Comparison of ENCODE assay signal across 10 mouse cellular contexts in the genomic region with DNA sequence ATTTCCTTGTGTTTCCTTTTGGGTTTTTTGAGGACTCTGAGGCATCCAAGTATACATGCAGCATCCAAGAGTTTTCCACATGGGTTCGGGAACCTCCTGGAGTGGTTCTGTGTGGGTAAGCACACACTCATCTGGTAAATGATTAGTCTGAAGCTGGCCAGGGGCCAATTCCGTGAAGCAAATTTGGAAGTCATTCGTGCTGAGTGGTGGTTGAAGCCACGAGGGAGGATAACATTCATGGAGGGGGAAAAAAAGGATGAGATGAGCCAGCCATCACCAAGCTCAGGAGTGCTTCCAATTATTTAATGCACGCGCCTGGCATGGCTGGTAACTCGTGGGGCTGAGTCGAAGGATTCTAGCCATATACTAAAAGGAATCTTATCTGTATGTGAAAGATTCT. TPM values are rescaled to one million over a fixed set of nuclear protein-coding genes. Genes with fewer than 3 reads are reported as not detected.
DNase-seq lines count a peak whose midpoint lies in the region; ATAC-seq lines count a peak whose summit lies in the region.
"Had no signal": no experiment of that assay in that cellular context is flagged by ENCODE, and none has a peak within 500 bp of the region (broad histone marks: within the 10 kb centered on the region; RNA-seq: fewer than 3 reads in every experiment).

No protein-coding gene starts in this region.

- DNase-seq in left cerebral cortex, adult 18-20 months (ENCODE audit: low spot score in 2 of 2): peak; percentile 34 to 39
- no peak for DNase-seq in left cerebral cortex, adult 11 months (ENCODE audit: low spot score)
- DNase-seq in kidney, adult 11 months: peak; percentile 73
- peak; percentile 56 for DNase-seq in layer of hippocampus, adult 11-12 months (ENCODE audit: low spot score)
- DNase-seq in lung, postnatal 4 days: peak; percentile 48
- no peak for DNase-seq in heart, postnatal 36 days
- DNase-seq in T-cell, adult 2 months (ENCODE audit: low spot score): no peak
- DNase-seq: adrenal gland, adult 8-10 months; cerebellum, postnatal 36 days had no signal

- intact Hi-C loops in heart, postnatal 36 days (cut with DNase I): loop anchor here (5.0 kb wide), 1 partner anchor 41 kb away; no protein-coding TSS in a partner anchor

- no peak for ATAC-seq in activated CD4-positive, CD25-positive, alpha-beta regulatory T cell, adult 4 months

RNA-seq across cellular contexts. Expression of gene Lifr, which starts 56.1 kb away (rescaled TPM):
- total RNA-seq in left cerebral cortex, adult 18-20 months (2021): 10 to 100 TPM; 42.5 to 44.8 TPM
- total RNA-seq in heart, postnatal 36 days (2021): 10 to 100 TPM; 57.7 to 60.9 TPM
- under 1 TPM in 1 of 2 experiments, not detected in 1; 0.09 TPM for polyA plus RNA-seq in activated CD4-positive, CD25-positive, alpha-beta regulatory T cell, adult 4 months (2017; shearing (Covaris generic))

Comparison
In these comparisons a context has a peak if more than half of its experiments do, and no peak if none do; other contexts are left out.
1. DNase-seq: peak in left cerebral cortex, adult 18-20 months (2 of 2), kidney, adult 11 months (single experiment), layer of hippocampus, adult 11-12 months (single experiment) and lung, postnatal 4 days (2 of 2); none in left cerebral cortex, adult 11 months (single experiment), heart, postnatal 36 days (0 of 2) and T-cell, adult 2 months (single experiment).